Mouse (Mus musculus) embryonic facial prominence, embryonic 13.5 days (tissue): Measurements from ENCODE around the gene Cbx7. TPM values are rescaled to one million over a fixed set of nuclear protein-coding genes. Genes with fewer than 3 reads are reported as not detected.
A peak's percentile ranks its signal among the peaks of the same experiment; 100 is the strongest.

Source experiments
- ATAC-seq: fragments of 200-750 bp; cut with Nextera tagmentation; 2 replicates; pipeline ENCODE4 v1.8.0; 2017; ENCODE audit warnings: low read depth; ENCODE audit not compliant: insufficient number of reproducible peaks, insufficient read depth, low FRiP score, low TSS enrichment
- H3K27ac ChIP-seq: fragments of 300-500 bp; sonication (generic); 2 replicates; pipeline ENCODE4 v1.5.1; 2015; ENCODE audit warnings: moderate library complexity, mild to moderate bottlenecking, inconsistent platforms
- H3K27me3 ChIP-seq: fragments of 300-500 bp; sonication (generic); 2 replicates; pipeline ENCODE4 v1.6.1; 2015; ENCODE audit warnings: mild to moderate bottlenecking, inconsistent platforms
- H3K36me3 ChIP-seq: fragments of 300-500 bp; sonication (generic); 2 replicates; pipeline ENCODE4 v1.6.1; 2015; ENCODE audit warnings: mild to moderate bottlenecking, inconsistent platforms
- H3K4me1 ChIP-seq: fragments of 300-500 bp; sonication (generic); 2 replicates; pipeline ENCODE4 v1.6.1; 2015; ENCODE audit warnings: inconsistent platforms
- H3K4me2 ChIP-seq: fragments of 300-500 bp; sonication (generic); 2 replicates; pipeline ENCODE4 v1.6.1; 2015; ENCODE audit warnings: moderate library complexity, mild to moderate bottlenecking, inconsistent platforms
- H3K4me3 ChIP-seq: fragments of 300-500 bp; sonication (generic); 2 replicates; pipeline ENCODE4 v1.5.1; 2015; ENCODE audit warnings: mild to moderate bottlenecking, inconsistent platforms
- H3K9ac ChIP-seq: fragments of 300-500 bp; sonication (generic); 2 replicates; pipeline ENCODE4 v1.6.1; 2015; ENCODE audit warnings: mild to moderate bottlenecking, inconsistent platforms
- H3K9me3 ChIP-seq: fragments of 300-500 bp; sonication (generic); 2 replicates; pipeline ENCODE4 v1.6.1; 2016; ENCODE audit warnings: inconsistent platforms
- WGBS: fragments of 180-500 bp; shearing (Covaris S2); methylation state at CpG from one replicate; pipeline ENCODE4 v1.1.7; 2015; ENCODE audit warnings: mixed read lengths; 5-methylcytosine and 5-hydroxymethylcytosine counted together
- polyA plus RNA-seq: library from polyadenylated mRNA; unstranded; fragments of >200 nt; fragmentation: Nextera tagmentation; extraction: Ambion mirVana; gene quantifications from 2 replicates; pipeline ENCODE4 v1.2.1, GENCODE M21; 2015

The Cbx7 gene
- polyA plus RNA-seq, 1 experiment from 2014 or later, result 2.5 TPM

- Histone ChIP-seq H3K27ac (no peak overlapping the region), H3K4me3 (no peak overlapping the region), H3K4me2 (no peak overlapping the region), H3K9me3 (no peaks in the 10 kb centered on the region), H3K27me3 (no peaks in the 10 kb centered on the region), H3K9ac (no peak overlapping the region), H3K4me1 (no peaks in the 10 kb centered on the region), H3K36me3 (no peaks in the 10 kb centered on the region)
- no peak for ATAC-seq
- 63% methylated on average over 3 of the region's 3 CpGs for WGBS
Observed at GRCm38 (mm10) chr15:79997988-79998387, 27.1 kb upstream of the Cbx7 start.

DNA sequence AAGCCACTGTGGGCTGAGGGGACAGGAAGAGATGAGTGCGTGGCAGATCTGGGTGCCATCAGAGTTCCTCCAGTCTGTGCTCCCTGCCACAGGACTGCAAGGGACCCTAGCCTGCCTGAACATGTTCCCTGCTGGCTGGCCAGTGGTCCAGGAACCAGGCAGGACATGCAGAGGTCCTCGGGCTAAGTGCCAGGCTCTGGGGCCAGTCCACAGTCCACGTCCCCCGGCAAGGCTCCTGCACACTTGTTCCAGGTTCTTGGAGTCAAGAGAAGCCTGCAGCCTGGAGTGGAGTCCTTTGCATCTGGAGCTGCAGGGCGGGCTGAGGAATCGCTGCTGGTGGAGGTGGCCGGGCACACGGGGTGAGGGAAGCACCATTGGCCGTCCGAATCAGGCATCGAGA lies 25.9 kb upstream of the Cbx7 start:
- no peak for ATAC-seq
- H3K27ac ChIP-seq, result no peak overlapping the region
- no peak overlapping the region for H3K4me2 ChIP-seq
- no peaks in the 10 kb centered on the region for H3K9me3 ChIP-seq
- 88% methylated on average over 11 of the region's 11 CpGs for WGBS
- H3K4me3 ChIP-seq, result no peak overlapping the region
- H3K9ac ChIP-seq, result no peak overlapping the region
- H3K27me3 ChIP-seq, result no peaks in the 10 kb centered on the region
- no peaks in the 10 kb centered on the region for H3K36me3 ChIP-seq
- no peaks in the 10 kb centered on the region for H3K4me1 ChIP-seq

GRCm38 (mm10) chr15:79995552-79995951 lies 24.6 kb upstream of the Cbx7 start:
- Histone ChIP-seq H3K4me3 (no peak overlapping the region), H3K9me3 (no peaks in the 10 kb centered on the region), H3K4me1 (no peaks in the 10 kb centered on the region), H3K9ac (no peak overlapping the region), H3K4me2 (no peak overlapping the region), H3K36me3 (no peaks in the 10 kb centered on the region), H3K27ac (no peak overlapping the region), H3K27me3 (no peaks in the 10 kb centered on the region)
- 90% methylated on average over 7 of the region's 7 CpGs for WGBS
- ATAC-seq, result no peak

- no peak overlapping the region for H3K4me3 ChIP-seq
- no peaks in the 10 kb centered on the region for H3K4me1 ChIP-seq
- no peaks in the 10 kb centered on the region for H3K9me3 ChIP-seq
- no peaks in the 10 kb centered on the region for H3K36me3 ChIP-seq
- ATAC-seq, result no peak
- no peak overlapping the region for H3K4me2 ChIP-seq
- no peaks in the 10 kb centered on the region for H3K27me3 ChIP-seq
- H3K9ac ChIP-seq, result no peak overlapping the region
- H3K27ac ChIP-seq, result no peak overlapping the region
- 79% methylated on average over 4 of the region's 4 CpGs for WGBS
Observed at GRCm38 (mm10) chr15:79994566-79994965, 23.6 kb upstream of the Cbx7 start.

GRCm38 (mm10) chr15:79986182-79986581 lies 15.3 kb upstream of the Cbx7 start:
- H3K9me3 ChIP-seq, result no peaks in the 10 kb centered on the region
- 55% methylated on average over 8 of the region's 8 CpGs for WGBS
- no peak overlapping the region; the same call in 1 of the 2 replicates for H3K9ac ChIP-seq

DNA sequence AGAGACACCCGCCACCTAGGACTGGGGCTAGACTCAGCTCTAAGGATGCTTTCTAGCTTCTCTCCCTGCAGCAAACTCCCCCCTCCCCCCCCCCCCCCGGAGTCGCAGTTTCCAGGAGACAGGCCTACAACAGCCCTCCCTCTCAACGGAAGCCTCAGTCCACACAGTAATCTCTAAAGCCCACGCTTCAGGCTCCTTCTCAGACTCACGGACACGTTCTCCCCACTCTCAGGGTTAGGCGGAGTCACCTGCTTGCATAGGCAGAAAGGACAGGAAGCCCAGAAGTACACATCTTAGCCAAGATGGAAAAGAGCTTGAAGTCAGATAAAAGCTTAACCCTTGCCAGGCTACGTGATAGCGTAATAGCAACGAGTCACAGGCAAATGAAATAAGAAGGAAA lies 14.6 kb upstream of the Cbx7 start:
- ATAC-seq, result no peak

More at GRCm38 (mm10) chr15:79986182-79986581, 15.3 kb upstream of the Cbx7 start:
- Histone ChIP-seq H3K4me1 (peaks cover 1% of the 10 kb centered on the region), H3K4me3 (no peak overlapping the region), H3K27me3 (no peaks in the 10 kb centered on the region), H3K36me3 (no peaks in the 10 kb centered on the region), H3K27ac (no peak overlapping the region), H3K4me2 (no peak overlapping the region)
- no peak for ATAC-seq

DNA sequence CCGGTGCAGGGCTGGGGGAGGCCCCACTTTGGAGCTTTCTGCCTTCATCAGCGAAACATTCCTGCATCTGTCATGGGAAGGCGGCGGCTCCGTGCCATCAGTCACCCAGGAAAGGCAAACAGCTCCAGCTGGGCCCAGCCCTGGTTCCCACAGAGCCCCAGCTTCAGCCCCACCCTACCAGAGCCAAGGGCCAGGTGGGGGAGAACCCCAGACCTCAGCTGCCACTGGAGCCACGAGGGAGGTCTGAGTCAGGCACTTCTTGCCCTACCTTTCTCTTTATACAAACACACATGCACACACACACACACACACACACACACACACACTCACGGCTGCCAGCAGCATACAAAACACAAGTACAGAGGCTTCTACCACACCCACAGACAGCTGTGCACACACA lies 13.2 kb upstream of the Cbx7 start:
- no peak for ATAC-seq
- H3K9me3 ChIP-seq, result no peaks in the 10 kb centered on the region
- 56% methylated on average over 7 of the region's 7 CpGs for WGBS
- no peak overlapping the region for H3K27ac ChIP-seq
- H3K4me3 ChIP-seq, result no peak overlapping the region
- H3K36me3 ChIP-seq, result no peaks in the 10 kb centered on the region
- no peak overlapping the region for H3K4me2 ChIP-seq
- peaks cover 9% of the 10 kb centered on the region for H3K4me1 ChIP-seq
- H3K9ac ChIP-seq, result no peak overlapping the region
- no peaks in the 10 kb centered on the region for H3K27me3 ChIP-seq

More for the DNA sequence above, 14.6 kb upstream of the Cbx7 start:
- Histone ChIP-seq H3K9me3 (no peaks in the 10 kb centered on the region), H3K9ac (no peak overlapping the region), H3K36me3 (no peaks in the 10 kb centered on the region), H3K27me3 (no peaks in the 10 kb centered on the region), H3K4me3 (no peak overlapping the region), H3K4me2 (no peak overlapping the region), H3K4me1 (peaks cover 8% of the 10 kb centered on the region), H3K27ac (no peak overlapping the region)
- WGBS, result 67% methylated on average over 11 of the region's 11 CpGs

- ATAC-seq, result no peak
- H3K9me3 ChIP-seq, result no peaks in the 10 kb centered on the region
- no peaks in the 10 kb centered on the region for H3K36me3 ChIP-seq
- H3K9ac ChIP-seq, result no peak overlapping the region
- H3K27me3 ChIP-seq, result no peaks in the 10 kb centered on the region
- H3K4me1 ChIP-seq, result peaks cover 9% of the 10 kb centered on the region
- H3K4me2 ChIP-seq, result no peak overlapping the region
- peak overlapping the region; percentile 53; the same call in 1 of the 2 replicates for H3K27ac ChIP-seq
- WGBS, result 52% methylated on average over 11 of the region's 11 CpGs
- H3K4me3 ChIP-seq, result no peak overlapping the region
Observed at GRCm38 (mm10) chr15:79980716-79981115, 9.8 kb upstream of the Cbx7 start.

GRCm38 (mm10) chr15:79972186-79972585 lies 1.3 kb upstream of the Cbx7 start:
- no peaks in the 10 kb centered on the region for H3K4me1 ChIP-seq
- H3K27me3 ChIP-seq, result no peaks in the 10 kb centered on the region
- no peak overlapping the region for H3K27ac ChIP-seq
- ATAC-seq, result no peak
- no peaks in the 10 kb centered on the region for H3K36me3 ChIP-seq
- H3K9ac ChIP-seq, result no peak overlapping the region
- H3K4me2 ChIP-seq, result no peak overlapping the region
- WGBS, result 96% methylated on average over 11 of the region's 11 CpGs
- H3K9me3 ChIP-seq, result no peaks in the 10 kb centered on the region
- H3K4me3 ChIP-seq, result no peak overlapping the region

- ATAC-seq, result no peak
- no peaks in the 10 kb centered on the region for H3K4me1 ChIP-seq
- no peak overlapping the region for H3K4me3 ChIP-seq
- WGBS, result 94% methylated on average over 18 of the region's 18 CpGs
- H3K9me3 ChIP-seq, result no peaks in the 10 kb centered on the region
- no peaks in the 10 kb centered on the region for H3K27me3 ChIP-seq
- no peak overlapping the region for H3K27ac ChIP-seq
- H3K9ac ChIP-seq, result no peak overlapping the region
- H3K36me3 ChIP-seq, result no peaks in the 10 kb centered on the region
- H3K4me2 ChIP-seq, result no peak overlapping the region
Observed at GRCm38 (mm10) chr15:79970491-79970890, 428 bp downstream of the Cbx7 start.

DNA sequence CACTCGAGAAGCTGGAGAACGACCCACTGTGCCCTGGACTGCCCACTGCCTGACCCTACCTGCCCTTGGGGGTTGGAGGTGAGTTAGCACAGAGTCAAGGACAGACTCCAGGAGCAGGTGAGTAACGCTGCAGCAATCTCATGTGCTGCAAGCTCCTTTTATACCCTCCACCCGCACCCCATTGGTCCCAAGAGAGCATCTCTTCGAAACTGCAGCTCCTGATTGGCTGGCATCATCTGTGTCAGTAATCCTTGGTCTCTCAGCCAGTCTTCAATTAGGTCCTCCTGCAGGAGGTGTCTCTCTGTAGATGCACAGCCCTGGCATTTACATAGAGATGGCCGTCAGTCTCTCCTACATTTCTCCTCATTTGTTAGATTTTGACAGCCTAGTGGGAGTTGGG lies 3.6 kb downstream of the Cbx7 start:
- no peaks in the 10 kb centered on the region for H3K4me1 ChIP-seq
- H3K9ac ChIP-seq, result no peak overlapping the region
- 80% methylated on average over 6 of the region's 6 CpGs for WGBS
- no peak for ATAC-seq
- no peak overlapping the region for H3K4me2 ChIP-seq
- no peak overlapping the region for H3K4me3 ChIP-seq
- H3K27me3 ChIP-seq, result no peaks in the 10 kb centered on the region
- H3K9me3 ChIP-seq, result no peaks in the 10 kb centered on the region
- H3K27ac ChIP-seq, result no peak overlapping the region
- H3K36me3 ChIP-seq, result no peaks in the 10 kb centered on the region

DNA sequence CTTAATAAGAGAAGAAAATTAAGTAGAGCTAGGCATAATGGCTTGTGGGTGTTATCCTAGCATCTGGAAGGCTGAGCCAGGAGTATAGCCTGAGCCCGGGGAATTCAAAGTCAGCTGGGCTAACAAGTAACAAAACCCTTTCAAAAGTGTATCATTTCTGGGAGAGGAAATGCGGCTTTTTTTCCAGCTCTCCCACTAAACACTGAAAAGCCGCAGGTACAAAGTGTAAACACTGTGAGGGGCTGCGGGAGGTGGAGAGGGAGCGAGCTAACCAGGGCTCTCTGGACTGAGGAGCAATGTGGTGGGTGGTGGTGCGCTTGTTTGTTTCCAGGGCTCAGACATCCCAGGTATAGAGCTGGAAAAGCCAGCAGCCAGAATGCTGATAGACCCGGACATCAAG lies 6.5 kb downstream of the Cbx7 start:
- Histone ChIP-seq H3K9me3 (no peaks in the 10 kb centered on the region), H3K4me1 (peaks cover 10% of the 10 kb centered on the region), H3K27me3 (no peaks in the 10 kb centered on the region), H3K36me3 (no peaks in the 10 kb centered on the region), H3K27ac (no peak overlapping the region), H3K9ac (no peak overlapping the region), H3K4me2 (no peak overlapping the region), H3K4me3 (no peak overlapping the region)
- WGBS, result 90% methylated on average over 7 of the region's 7 CpGs
- no peak for ATAC-seq

- H3K4me3 ChIP-seq, result no peak overlapping the region
- H3K4me1 ChIP-seq, result peaks cover 10% of the 10 kb centered on the region
- H3K27me3 ChIP-seq, result no peaks in the 10 kb centered on the region
- no peak overlapping the region for H3K27ac ChIP-seq
- H3K36me3 ChIP-seq, result no peaks in the 10 kb centered on the region
- H3K4me2 ChIP-seq, result no peak overlapping the region
- H3K9ac ChIP-seq, result no peak overlapping the region
- H3K9me3 ChIP-seq, result no peaks in the 10 kb centered on the region
- 80% methylated on average over 18 of the region's 18 CpGs for WGBS
- ATAC-seq, result no peak
Observed at GRCm38 (mm10) chr15:79962661-79963060, 8.3 kb downstream of the Cbx7 start.
